Mouse (Mus musculus): ENCODE measurements around the gene Pink1.

- TF ChIP-seq POLR2A (IDR thresholded peaks at IDR 0.05; ENCODE audit: insufficient read depth, low read depth, low read length) (no peak), CTCF (IDR thresholded peaks at IDR 0.05; ENCODE audit: insufficient read depth, low read depth, low read length) (no peak)
These were observed 49.0 kb upstream of the Pink1 start for GRCm38 (mm10) chr4:138375117-138375516.

Measured in olfactory bulb, adult 2 months (tissue).